Mouse (Mus musculus) ovary, adult 18-20 months (tissue): Measurements from ENCODE around the gene Zfp92.

Source experiments
- DNase-seq: peaks from one replicate; pipeline ENCODE4 v3.0.0; 2022; ENCODE audit warnings: low spot score, mixed read lengths

Zfp92 gene

GRCm38 (mm10) chrX:73474340-73475165 lies 63.7 kb downstream of the Zfp92 start:
- DNase-seq: no peak

- DNase-seq: no peak
Observed at GRCm38 (mm10) chrX:73475658-73476256, 64.9 kb downstream of the Zfp92 start.

- no peak for DNase-seq
Observed at GRCm38 (mm10) chrX:73476621-73477020, 65.7 kb downstream of the Zfp92 start.

GRCm38 (mm10) chrX:73477500-73477899 lies 66.6 kb downstream of the Zfp92 start:
- no peak for DNase-seq
